Mouse (Mus musculus): ENCODE measurements around the gene Foxf1.

Foxf1 gene

DNA sequence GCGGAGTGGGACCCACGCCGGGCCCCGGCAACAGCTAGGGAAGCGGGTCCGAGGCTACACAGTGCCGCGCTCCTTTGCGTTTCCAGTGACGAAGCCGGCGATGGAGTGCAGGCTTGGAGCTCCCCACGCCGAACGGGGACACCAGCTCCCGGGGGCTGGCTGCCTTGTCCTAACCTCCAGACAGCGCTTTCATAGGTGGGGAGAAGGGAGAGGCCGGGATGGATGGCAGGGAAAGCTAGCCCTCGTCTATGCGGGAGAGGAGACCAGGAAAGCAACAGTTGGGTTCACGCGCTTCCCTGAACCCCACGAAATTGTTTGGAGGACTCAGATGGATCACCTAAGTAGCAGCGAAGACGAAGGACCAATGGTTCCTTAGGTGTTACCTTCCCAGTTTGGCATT lies 30.9 kb downstream of the Foxf1 start:
- no peak for DNase-seq (ENCODE audit: low spot score)

- DNase-seq (ENCODE audit: low spot score): peak; percentile 86
Observed at GRCm38 (mm10) chr8:121115948-121116347, 31.8 kb downstream of the Foxf1 start, which contains the start of gene Foxc2. Gene Foxc2 (plus strand): TSS chr8:121116171.

- no peak for DNase-seq (ENCODE audit: low spot score)
Observed at GRCm38 (mm10) chr8:121116591-121117185, 32.5 kb downstream of the Foxf1 start.

GRCm38 (mm10) chr8:121117186-121117651 lies 33.0 kb downstream of the Foxf1 start:
- DNase-seq (ENCODE audit: low spot score): no peak

- no peak for DNase-seq (ENCODE audit: low spot score)
Observed at GRCm38 (mm10) chr8:121117906-121118305, 33.7 kb downstream of the Foxf1 start.

GRCm38 (mm10) chr8:121118634-121119420 lies 34.6 kb downstream of the Foxf1 start:
- no peak for DNase-seq (ENCODE audit: low spot score)

GRCm38 (mm10) chr8:121119635-121120455 lies 35.7 kb downstream of the Foxf1 start:
- DNase-seq (ENCODE audit: low spot score): no peak

- no peak for DNase-seq (ENCODE audit: low spot score)
Observed at GRCm38 (mm10) chr8:121120456-121121419, 36.6 kb downstream of the Foxf1 start.

DNA sequence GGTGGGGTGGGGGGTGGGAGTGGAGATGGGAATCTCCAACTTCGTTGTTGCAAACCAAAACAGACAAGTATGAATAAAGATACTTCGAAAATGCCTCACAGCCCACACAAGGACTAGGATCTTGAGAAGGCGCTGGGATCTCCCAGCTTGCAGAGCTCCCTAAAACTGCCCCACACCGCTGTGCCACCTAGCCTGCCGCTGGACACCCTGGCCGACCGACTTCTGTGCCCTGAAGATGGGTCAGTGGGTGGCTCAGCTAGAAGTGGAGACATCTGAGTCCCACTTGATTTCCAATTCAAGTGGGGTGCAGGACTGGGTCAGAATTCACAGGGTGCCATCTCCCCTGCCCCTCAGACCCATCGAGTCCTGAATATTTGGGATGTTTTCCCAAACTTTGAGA lies 37.5 kb downstream of the Foxf1 start:
- DNase-seq (ENCODE audit: low spot score): no peak

GRCm38 (mm10) chr8:121122368-121122767 lies 38.2 kb downstream of the Foxf1 start:
- no peak for DNase-seq (ENCODE audit: low spot score)

GRCm38 (mm10) chr8:121123113-121123512 lies 38.9 kb downstream of the Foxf1 start:
- DNase-seq (ENCODE audit: low spot score): no peak

GRCm38 (mm10) chr8:121124547-121125239 lies 40.5 kb downstream of the Foxf1 start:
- DNase-seq (ENCODE audit: low spot score): no peak

- DNase-seq (ENCODE audit: low spot score): peak; percentile 76
Observed at GRCm38 (mm10) chr8:121125311-121125876, 41.2 kb downstream of the Foxf1 start.

GRCm38 (mm10) chr8:121126191-121126590 lies 42.0 kb downstream of the Foxf1 start:
- DNase-seq (ENCODE audit: low spot score): no peak

GRCm38 (mm10) chr8:121126694-121127093 lies 42.5 kb downstream of the Foxf1 start:
- no peak for DNase-seq (ENCODE audit: low spot score)

GRCm38 (mm10) chr8:121127291-121127701 lies 43.1 kb downstream of the Foxf1 start:
- DNase-seq (ENCODE audit: low spot score): no peak

DNA sequence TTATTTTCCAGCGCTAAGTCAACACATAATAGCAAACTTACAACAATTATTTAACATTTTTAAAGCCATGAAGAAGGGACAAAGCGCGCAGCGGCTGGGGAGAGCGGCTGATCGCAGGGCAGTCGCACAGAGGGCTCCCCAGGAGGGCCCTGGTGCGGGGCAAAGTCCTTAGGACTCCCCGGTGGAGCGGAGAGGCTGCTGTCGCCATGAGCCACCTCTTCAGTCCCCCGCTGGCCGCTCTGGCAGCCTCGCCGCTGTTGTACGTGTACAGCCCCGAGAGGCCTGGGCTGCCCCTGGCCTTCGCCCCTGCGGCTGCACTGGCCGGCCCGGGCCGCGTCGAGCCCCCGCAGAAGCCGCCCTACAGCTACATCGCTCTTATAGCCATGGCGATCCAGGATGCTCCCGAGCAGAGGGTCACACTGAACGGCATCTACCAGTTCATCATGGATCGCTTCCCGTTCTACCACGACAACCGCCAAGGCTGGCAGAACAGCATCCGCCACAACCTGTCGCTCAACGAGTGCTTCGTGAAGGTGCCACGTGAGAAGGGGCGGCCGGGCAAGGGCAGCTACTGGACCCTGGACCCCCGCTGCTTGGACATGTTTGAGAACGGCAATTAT lies 43.7 kb downstream of the Foxf1 start, which contains the start of gene Foxl1:
Gene Foxl1, plus strand, starts transcription at position 185 of the 620 bp plus-strand sequence.
- DNase-seq (ENCODE audit: low spot score): no peak

- no peak for DNase-seq (ENCODE audit: low spot score)
Observed at GRCm38 (mm10) chr8:121128531-121129264, 44.5 kb downstream of the Foxf1 start.

Measured in urinary bladder, postnatal 14 days (tissue).